Mouse (Mus musculus): ENCODE measurements around the gene Phf13. TPM values are rescaled to one million over a fixed set of nuclear protein-coding genes. Genes with fewer than 3 reads are reported as not detected.

Phf13 gene
- polyA plus RNA-seq, 1 experiment from 2014 or later = 15.1 TPM

DNA sequence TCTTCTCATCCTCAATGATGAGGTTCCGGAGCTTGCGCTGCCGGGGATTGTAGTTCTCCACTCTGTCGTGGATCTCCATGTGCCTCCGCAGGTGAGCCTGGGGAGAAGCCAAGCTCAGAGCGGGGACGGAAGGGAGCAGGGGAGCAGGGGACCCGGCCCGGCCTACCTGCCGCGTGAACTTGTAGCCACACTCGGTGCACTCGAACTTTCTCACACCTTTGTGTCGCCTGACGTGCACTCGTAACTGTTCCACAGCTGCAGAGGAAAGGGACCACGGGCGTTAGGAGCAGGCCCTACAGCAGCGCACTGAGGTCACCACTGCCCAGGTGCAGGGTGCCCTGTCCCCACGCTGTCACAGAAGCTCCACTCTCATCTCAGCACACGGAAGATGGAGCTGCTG, 24.0 kb upstream of the Phf13 start:
- Histone ChIP-seq H3K4me2 (ENCODE audit: low read depth, low read length) (no peak overlapping the region), H3K9me3 (ENCODE audit: control insufficient read depth, low read length) (no peaks in the 10 kb centered on the region), H3K27me3 (ENCODE audit: control insufficient read depth, insufficient read depth, low read length) (no peaks in the 10 kb centered on the region), H3K4me1 (ENCODE audit: control insufficient read depth, insufficient read depth, low read length) (peaks cover 5% of the 10 kb centered on the region), H3K9ac (replicated peaks; ENCODE audit: low read depth, low read length) (no peak overlapping the region), H3K36me3 (ENCODE audit: control insufficient read depth, insufficient read depth, low read length) (peaks cover 36% of the 10 kb centered on the region), H3K27ac (ENCODE audit: low read depth, low read length) (no peak overlapping the region), H3K4me3 (ENCODE audit: low read depth, low read length) (no peak overlapping the region)
- WGBS = 96% methylated on average over 21 of the region's 21 CpGs
- ATAC-seq (ENCODE audit: low read depth) = no peak

DNA sequence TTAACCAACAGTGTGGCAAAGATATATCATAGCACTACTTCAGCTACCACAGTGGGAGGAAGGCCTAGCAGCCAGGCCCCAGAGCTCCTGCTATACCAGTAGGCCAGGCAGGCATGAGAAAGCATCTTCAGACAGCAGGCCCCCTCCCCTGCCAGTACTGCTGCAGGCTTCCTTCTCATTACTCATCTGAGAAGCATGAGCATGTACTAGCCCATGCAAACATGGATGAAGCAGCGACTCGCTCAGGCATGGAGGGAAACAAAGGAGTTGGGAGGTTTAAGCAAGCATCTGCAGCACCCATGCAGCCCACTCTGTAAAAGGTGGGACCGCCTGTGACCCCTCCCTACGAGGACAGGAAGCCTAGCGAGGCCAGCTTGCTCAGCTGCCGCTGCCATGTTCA, 23.0 kb upstream of the Phf13 start:
- H3K4me1 ChIP-seq (ENCODE audit: control insufficient read depth, insufficient read depth, low read length) = no peaks in the 10 kb centered on the region
- no peak for ATAC-seq (ENCODE audit: low read depth)
- H3K36me3 ChIP-seq (ENCODE audit: control insufficient read depth, insufficient read depth, low read length) = peaks cover 38% of the 10 kb centered on the region
- H3K27ac ChIP-seq (ENCODE audit: low read depth, low read length) = no peak overlapping the region
- no peak overlapping the region for H3K4me3 ChIP-seq (ENCODE audit: low read depth, low read length)
- no peak overlapping the region for H3K4me2 ChIP-seq (ENCODE audit: low read depth, low read length)
- 93% methylated on average over 6 of the region's 6 CpGs for WGBS
- H3K9me3 ChIP-seq (ENCODE audit: control insufficient read depth, low read length) = no peaks in the 10 kb centered on the region
- no peaks in the 10 kb centered on the region for H3K27me3 ChIP-seq (ENCODE audit: control insufficient read depth, insufficient read depth, low read length)
- no peak overlapping the region for H3K9ac ChIP-seq (replicated peaks; ENCODE audit: low read depth, low read length)

DNA sequence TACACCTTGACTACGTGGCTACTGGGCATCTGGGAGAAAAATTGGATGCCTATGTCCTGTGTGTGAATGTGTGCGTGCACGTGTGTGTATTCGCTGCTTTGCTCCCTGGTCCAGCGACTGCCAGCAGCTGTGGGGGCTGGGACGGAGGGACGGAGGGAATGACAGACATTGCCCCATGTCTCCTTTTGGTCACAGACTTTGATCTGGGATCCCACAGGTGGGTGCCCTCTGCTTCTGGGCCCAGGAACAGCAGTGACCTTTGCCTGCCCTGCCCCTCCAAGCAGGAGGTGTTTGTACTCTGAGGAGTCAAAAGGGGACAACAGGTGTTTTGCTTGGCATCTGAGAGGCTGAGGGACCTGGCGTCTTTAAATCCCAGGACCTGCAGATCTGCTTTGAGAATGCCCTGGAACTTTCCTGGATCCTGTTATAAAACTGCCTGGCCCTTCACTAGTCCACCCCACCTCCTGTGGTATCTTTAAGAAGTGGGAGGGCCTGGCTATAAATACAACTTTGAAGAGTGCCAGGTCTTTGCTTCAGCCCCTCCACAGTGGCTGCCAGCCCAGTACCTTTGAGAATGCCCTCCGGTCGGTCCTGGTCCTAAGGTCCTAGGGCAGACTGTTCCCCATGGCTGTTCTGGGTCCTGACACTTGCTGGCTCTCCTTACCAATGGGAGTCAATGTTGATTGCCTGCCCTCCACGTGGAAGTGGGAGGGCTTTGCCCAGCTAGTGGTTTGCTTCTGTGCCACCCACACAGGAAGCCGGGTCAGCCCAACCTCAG, 17.2 kb upstream of the Phf13 start:
- WGBS = 87% methylated on average over 12 of the region's 12 CpGs
- H3K27me3 ChIP-seq (ENCODE audit: control insufficient read depth, insufficient read depth, low read length) = peaks cover 12% of the 10 kb centered on the region
- no peak overlapping the region for H3K4me3 ChIP-seq (ENCODE audit: low read depth, low read length)
- ATAC-seq (ENCODE audit: low read depth) = no peak
- H3K27ac ChIP-seq (ENCODE audit: low read depth, low read length) = no peak overlapping the region
- no peak overlapping the region for H3K4me2 ChIP-seq (ENCODE audit: low read depth, low read length)
- no peak overlapping the region for H3K9ac ChIP-seq (replicated peaks; ENCODE audit: low read depth, low read length)
- peaks cover 7% of the 10 kb centered on the region; the same call in 1 of the 2 replicates for H3K36me3 ChIP-seq (ENCODE audit: control insufficient read depth, insufficient read depth, low read length)
- H3K9me3 ChIP-seq (ENCODE audit: control insufficient read depth, low read length) = no peaks in the 10 kb centered on the region
- peaks cover 17% of the 10 kb centered on the region for H3K4me1 ChIP-seq (ENCODE audit: control insufficient read depth, insufficient read depth, low read length)

DNA sequence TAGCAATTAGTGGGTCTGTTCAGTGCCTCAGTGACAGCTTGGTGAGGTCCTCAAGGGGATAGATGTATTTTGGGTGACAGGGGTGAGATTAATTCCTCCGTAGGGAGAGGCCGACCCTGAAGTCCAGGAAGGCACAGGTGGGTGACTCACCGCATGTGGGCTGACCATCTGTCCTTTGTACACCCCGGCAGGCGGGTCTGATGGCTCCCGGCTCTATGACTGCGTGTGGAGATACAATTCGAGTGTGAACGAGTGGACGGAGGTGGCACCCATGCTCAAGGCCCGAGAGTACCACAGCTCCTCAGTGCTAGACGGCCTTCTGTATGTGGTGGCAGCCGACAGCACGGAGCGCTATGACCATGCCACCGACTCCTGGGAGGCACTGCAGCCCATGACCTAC, 16.1 kb upstream of the Phf13 start:
- H3K36me3 ChIP-seq (ENCODE audit: control insufficient read depth, insufficient read depth, low read length) = 0 out of 2 replicates have a peak, but pooled peaks cover 3% of the 10 kb centered on the region
- peaks cover 13% of the 10 kb centered on the region for H3K27me3 ChIP-seq (ENCODE audit: control insufficient read depth, insufficient read depth, low read length)
- H3K4me2 ChIP-seq (ENCODE audit: low read depth, low read length) = no peak overlapping the region
- WGBS = 94% methylated on average over 16 of the region's 16 CpGs
- H3K9ac ChIP-seq (replicated peaks; ENCODE audit: low read depth, low read length) = no peak overlapping the region
- H3K27ac ChIP-seq (ENCODE audit: low read depth, low read length) = no peak overlapping the region
- H3K9me3 ChIP-seq (ENCODE audit: control insufficient read depth, low read length) = no peaks in the 10 kb centered on the region
- H3K4me1 ChIP-seq (ENCODE audit: control insufficient read depth, insufficient read depth, low read length) = peaks cover 17% of the 10 kb centered on the region
- no peak overlapping the region for H3K4me3 ChIP-seq (ENCODE audit: low read depth, low read length)
- no peak for ATAC-seq (ENCODE audit: low read depth)

DNA sequence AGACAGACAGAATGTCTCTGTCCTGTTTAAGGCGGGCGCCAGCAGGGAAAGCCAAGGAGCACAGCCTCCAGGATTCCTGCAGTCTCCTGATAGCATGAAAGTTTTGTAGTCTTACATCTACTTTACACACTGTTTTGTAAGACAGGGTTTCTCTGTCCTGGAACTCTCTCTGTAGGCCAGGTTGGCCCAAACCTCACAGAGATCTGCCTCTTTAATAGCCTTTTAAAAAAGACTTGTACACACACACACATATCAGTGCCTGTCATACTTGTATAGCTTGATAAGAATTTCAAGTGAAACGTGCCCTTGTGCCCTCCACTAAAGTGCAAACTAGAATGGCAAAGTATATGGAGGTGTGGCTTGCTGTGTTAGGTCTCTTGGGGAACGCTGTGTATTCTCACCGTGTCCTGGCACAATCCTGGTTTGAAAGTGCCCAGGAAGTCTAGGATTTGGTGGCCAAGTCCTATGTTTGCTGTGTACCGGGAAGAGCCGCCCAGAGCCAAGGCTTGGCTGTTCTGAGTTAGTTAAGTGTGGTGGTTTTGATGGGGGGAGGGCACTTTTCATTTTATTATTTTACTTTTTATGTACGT, 15.2 kb upstream of the Phf13 start:
- peaks cover 20% of the 10 kb centered on the region for H3K27me3 ChIP-seq (ENCODE audit: control insufficient read depth, insufficient read depth, low read length)
- 0 out of 2 replicates have a peak, but pooled peaks cover 3% of the 10 kb centered on the region for H3K36me3 ChIP-seq (ENCODE audit: control insufficient read depth, insufficient read depth, low read length)
- H3K9ac ChIP-seq (replicated peaks; ENCODE audit: low read depth, low read length) = no peak overlapping the region
- H3K4me2 ChIP-seq (ENCODE audit: low read depth, low read length) = peak overlapping the region; percentile 100
- no peaks in the 10 kb centered on the region for H3K9me3 ChIP-seq (ENCODE audit: control insufficient read depth, low read length)
- 84% methylated on average over 8 of the region's 8 CpGs for WGBS
- H3K27ac ChIP-seq (ENCODE audit: low read depth, low read length) = no peak overlapping the region
- peak overlapping the region; percentile 71; the same call in 1 of the 2 replicates for H3K4me3 ChIP-seq (ENCODE audit: low read depth, low read length)
- peaks cover 17% of the 10 kb centered on the region for H3K4me1 ChIP-seq (ENCODE audit: control insufficient read depth, insufficient read depth, low read length)
- no peak for ATAC-seq (ENCODE audit: low read depth)

DNA sequence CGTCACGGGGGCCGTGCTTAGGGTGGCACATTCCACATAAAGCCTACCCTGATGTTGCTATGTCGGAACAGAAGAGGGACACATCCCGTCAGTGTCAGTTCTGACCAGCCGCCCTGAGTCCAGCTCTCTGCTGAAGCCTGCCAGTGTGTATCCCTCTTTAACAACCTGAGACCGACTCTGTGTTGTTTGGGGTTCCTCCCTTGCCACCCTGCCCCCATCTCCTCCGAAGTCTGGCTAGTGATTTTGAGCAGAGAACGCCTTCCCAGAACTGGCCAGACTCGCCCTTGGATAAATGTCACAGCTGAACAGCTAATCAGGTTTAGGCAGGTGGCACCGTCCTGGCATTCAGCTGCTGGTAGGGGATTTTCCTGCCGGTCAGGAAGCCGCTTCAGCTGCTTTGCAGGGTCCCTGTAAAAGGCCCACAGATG, 14.7 kb upstream of the Phf13 start:
- H3K9ac ChIP-seq (replicated peaks; ENCODE audit: low read depth, low read length) = no peak overlapping the region
- H3K4me2 ChIP-seq (ENCODE audit: low read depth, low read length) = peak overlapping the region; percentile 100
- H3K27ac ChIP-seq (ENCODE audit: low read depth, low read length) = no peak overlapping the region
- H3K27me3 ChIP-seq (ENCODE audit: control insufficient read depth, insufficient read depth, low read length) = peaks cover 20% of the 10 kb centered on the region
- 0 out of 2 replicates have a peak, but pooled peaks cover 3% of the 10 kb centered on the region for H3K36me3 ChIP-seq (ENCODE audit: control insufficient read depth, insufficient read depth, low read length)
- peaks cover 17% of the 10 kb centered on the region for H3K4me1 ChIP-seq (ENCODE audit: control insufficient read depth, insufficient read depth, low read length)
- peak overlapping the region; percentile 71 for H3K4me3 ChIP-seq (ENCODE audit: low read depth, low read length)
- no peaks in the 10 kb centered on the region for H3K9me3 ChIP-seq (ENCODE audit: control insufficient read depth, low read length)
- WGBS = 17% methylated on average over 13 of the region's 13 CpGs
- no peak for ATAC-seq (ENCODE audit: low read depth)

DNA sequence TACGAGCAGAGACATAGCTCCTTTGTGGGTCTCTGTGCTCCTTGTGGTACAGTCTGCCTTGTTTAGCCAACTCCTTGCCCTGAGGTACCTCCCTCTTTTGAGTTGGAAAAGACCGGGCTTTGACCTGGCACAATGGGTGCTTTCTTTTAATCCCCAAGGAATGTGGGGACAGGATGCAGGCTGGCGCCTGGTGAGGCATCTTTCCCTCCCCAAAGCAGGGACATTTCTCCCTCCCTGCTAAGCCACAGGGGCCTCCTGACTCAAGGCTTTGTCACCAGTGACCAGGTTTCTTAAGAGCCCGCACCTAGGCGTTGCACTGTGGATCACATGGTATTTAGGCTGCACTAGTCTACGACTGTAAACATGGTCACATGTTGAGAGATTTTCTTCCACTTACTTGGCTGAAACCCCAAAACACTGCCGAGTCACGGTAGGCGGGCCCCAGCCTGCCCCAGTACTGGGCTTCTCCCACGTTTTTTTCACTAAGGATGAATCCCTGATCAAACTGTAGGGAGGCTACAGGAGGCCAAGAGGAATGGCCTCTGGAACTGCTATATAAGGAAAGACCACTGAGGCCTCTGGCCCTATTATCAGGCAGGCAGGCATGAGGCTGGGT, 14.1 kb upstream of the Phf13 start:
- 3% methylated on average over 10 of the region's 10 CpGs for WGBS
- Histone ChIP-seq H3K27me3 (ENCODE audit: control insufficient read depth, insufficient read depth, low read length) (peaks cover 20% of the 10 kb centered on the region), H3K9ac (replicated peaks; ENCODE audit: low read depth, low read length) (no peak overlapping the region), H3K36me3 (ENCODE audit: control insufficient read depth, insufficient read depth, low read length) (0 out of 2 replicates have a peak, but pooled peaks cover 3% of the 10 kb centered on the region), H3K9me3 (ENCODE audit: control insufficient read depth, low read length) (no peaks in the 10 kb centered on the region), H3K4me1 (ENCODE audit: control insufficient read depth, insufficient read depth, low read length) (peaks cover 17% of the 10 kb centered on the region), H3K4me2 (ENCODE audit: low read depth, low read length) (peak overlapping the region; percentile 100), H3K4me3 (ENCODE audit: low read depth, low read length) (peak overlapping the region; percentile 71), H3K27ac (ENCODE audit: low read depth, low read length) (no peak overlapping the region)
- ATAC-seq (ENCODE audit: low read depth) = no peak

DNA sequence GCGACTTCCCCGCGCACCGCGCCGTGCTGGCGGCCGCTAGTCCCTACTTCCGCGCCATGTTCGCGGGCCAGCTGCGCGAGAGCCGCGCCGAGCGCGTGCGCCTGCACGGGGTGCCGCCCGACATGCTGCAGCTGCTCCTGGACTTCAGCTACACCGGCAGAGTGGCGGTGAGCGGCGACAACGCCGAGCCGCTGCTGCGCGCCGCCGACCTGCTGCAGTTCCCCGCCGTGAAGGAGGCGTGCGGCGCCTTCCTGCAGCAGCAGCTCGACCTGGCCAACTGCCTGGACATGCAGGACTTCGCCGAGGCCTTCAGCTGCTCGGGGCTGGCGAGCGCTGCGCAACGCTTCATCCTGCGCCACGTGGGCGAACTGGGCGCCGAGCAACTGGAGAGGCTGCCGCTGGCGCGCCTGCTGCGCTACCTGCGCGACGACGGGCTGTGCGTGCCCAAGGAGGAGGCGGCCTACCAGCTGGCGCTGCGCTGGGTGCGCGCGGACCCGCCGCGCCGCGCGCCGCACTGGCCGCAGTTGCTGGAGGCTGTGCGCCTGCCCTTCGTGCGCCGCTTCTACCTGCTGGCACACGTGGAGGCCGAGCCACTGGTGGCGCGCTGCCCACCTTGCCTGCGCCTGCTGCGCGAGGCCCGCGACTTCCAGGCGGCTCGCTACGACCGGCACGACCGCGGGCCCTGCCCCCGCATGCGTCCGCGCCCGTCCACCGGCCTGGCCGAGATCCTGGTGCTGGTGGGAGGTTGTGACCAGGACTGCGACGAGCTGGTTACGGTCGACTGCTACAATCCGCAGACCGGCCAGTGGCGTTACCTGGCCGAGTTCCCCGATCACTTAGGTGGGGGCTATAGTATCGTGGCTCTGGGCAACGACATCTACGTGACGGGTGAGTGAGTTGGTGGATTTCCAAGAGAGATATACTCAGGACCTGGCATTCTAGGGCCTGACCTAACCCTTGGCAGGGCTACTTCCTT, 13.3 kb upstream of the Phf13 start:
- WGBS = under 1% methylated on average over 115 of the region's 115 CpGs
- H3K4me3 ChIP-seq (ENCODE audit: low read depth, low read length) = peak overlapping the region; percentile 71
- H3K4me1 ChIP-seq (ENCODE audit: control insufficient read depth, insufficient read depth, low read length) = peaks cover 17% of the 10 kb centered on the region
- peak overlapping the region; percentile 71 for H3K27ac ChIP-seq (ENCODE audit: low read depth, low read length)
- 0 out of 2 replicates have a peak, but pooled peaks cover 3% of the 10 kb centered on the region for H3K36me3 ChIP-seq (ENCODE audit: control insufficient read depth, insufficient read depth, low read length)
- ATAC-seq (ENCODE audit: low read depth) = peak; percentile 78
- H3K4me2 ChIP-seq (ENCODE audit: low read depth, low read length) = peak overlapping the region; percentile 100
- no peaks in the 10 kb centered on the region for H3K9me3 ChIP-seq (ENCODE audit: control insufficient read depth, low read length)
- H3K27me3 ChIP-seq (ENCODE audit: control insufficient read depth, insufficient read depth, low read length) = peaks cover 20% of the 10 kb centered on the region
- peak overlapping the region; percentile 67 for H3K9ac ChIP-seq (replicated peaks; ENCODE audit: low read depth, low read length)
